Mouse (Mus musculus): Measurements from ENCODE around the gene Lhx9.
"Not testable (repeated sequence)": the region's sequence is repeated elsewhere in the genome, so short reads cannot be mapped to it uniquely, and the experiment has no call there.

The Lhx9 gene

GRCm38 (mm10) chr1:138848511-138849109 is at the start of gene Lhx9:
Lhx9 (minus strand) TSS chr1:138848577.
- in situ Hi-C loops (cut with MboI, MseI) = no loop called here

DNA sequence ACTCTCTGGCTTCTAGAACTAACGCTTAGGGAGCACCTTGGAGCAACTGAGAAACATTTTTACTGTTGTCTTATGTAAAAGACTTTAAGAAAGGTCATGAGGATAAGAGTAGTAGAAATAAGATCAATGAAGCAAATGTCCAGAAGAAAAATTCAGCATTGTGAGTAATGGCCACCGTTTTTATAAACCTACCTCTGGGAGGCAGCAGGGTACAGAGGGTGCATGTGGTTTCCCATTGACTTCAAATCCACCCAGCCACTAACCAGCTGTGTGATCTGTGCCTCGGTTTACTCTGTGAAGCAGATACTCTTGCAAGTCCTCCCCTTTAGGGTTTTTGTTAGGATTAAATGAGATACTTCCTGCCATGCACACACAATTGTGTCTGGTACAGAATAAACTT is 47.7 kb upstream of the Lhx9 start:
- in situ Hi-C loops (cut with MboI, MseI) = loop anchor here (5.0 kb wide), 1 partner anchor 56 kb away; no protein-coding TSS in a partner anchor

- in situ Hi-C loops (cut with MboI, MseI) = no loop called here
Observed at GRCm38 (mm10) chr1:138877470-138878254, 29.3 kb upstream of the Lhx9 start.

DNA sequence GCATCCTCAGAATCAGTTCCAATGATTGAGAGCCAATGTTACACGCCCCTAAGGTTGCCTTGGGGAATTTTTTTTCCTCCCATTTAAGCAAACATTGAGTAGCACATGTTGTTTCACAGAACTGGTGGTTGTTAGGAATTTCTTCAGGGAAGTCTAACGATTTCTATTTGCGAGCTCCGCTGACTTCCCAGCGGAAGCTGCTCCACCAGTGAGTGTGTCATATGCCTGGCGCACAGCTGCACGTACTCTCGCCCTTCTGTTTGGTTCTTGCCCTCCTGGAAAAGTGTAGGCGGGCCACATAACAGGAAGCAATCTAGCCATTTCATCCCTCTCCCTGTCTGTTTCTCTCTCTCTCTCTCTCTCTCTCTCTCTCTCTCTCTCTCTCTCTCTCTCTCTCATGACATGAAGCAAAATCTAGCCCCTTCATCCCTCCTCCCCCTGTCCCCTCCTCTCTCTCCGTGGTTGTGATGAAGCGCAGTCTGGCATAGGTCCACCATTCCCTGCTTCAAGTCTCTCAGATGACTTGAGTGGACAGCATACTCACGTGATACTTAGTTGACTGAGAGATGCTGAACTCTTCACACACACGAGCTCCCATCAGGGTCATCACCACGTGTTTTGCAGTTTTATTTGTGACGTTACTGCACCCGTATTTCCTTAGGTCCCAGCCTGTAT is 28.1 kb upstream of the Lhx9 start:
- in situ Hi-C loops (cut with MboI, MseI) = no loop called here

- in situ Hi-C loops (cut with MboI, MseI) = not testable (repeated sequence)
Observed at GRCm38 (mm10) chr1:138856101-138856950, 7.9 kb upstream of the Lhx9 start, which contains the start of gene 2310009B15Rik. 2310009B15Rik (minus strand) TSS chr1:138856852.

GRCm38 (mm10) chr1:138850823-138851222 is 2.4 kb upstream of the Lhx9 start:
- in situ Hi-C loops (cut with MboI, MseI) = no loop called here

- in situ Hi-C loops (cut with MboI, MseI) = no loop called here
Observed at GRCm38 (mm10) chr1:138850161-138850539, 1.8 kb upstream of the Lhx9 start.

DNA sequence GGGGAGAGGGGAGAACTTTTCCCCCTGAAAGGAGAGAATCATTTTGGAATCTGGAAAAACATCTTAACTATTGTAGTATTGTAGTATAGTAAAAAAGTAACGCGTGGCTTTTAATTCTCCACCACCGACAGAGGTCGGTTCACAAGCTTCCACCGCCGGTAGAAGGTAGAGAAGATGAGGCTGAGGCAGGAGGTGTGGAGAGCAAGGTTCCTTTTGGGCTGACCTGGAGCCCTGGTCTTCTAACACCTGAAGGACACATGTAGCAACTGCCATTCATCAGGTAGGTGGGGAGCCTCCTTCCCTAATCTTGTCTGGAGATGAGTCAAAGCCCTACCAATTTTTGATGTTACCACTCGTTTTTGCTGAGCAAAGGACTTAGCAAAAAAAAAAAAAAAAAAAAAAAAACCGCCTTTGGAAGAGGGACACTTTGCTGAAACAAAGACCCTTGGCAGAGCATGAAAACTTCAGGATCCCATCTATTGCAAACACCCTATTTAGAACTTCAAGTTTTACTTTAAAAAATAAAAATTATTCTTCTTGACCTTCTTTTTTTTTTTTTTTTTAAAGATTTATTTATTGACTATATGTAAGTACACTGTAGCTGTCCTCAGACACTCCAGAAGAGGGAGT is 1.3 kb upstream of the Lhx9 start:
- in situ Hi-C loops (cut with MboI, MseI) = no loop called here

DNA sequence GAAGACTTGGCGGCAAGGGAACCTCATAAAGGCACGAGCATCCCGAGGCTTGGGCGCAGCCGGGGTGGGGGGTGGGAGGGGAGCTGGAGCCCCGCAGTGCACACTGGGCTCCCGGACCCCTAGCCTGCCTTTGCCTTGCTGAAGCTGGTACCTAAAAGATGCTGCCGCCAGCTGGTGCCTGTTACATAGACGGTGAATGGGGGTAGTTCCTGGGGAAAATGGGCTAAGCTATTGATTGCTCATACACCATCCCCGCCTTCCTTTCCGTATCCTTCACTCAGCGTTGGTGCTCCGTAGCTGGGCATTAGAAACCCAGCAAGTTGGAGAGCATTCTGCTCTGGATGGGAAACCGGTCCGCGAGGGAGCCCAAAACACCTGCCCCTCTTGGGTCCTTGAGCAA is 351 bp downstream of the Lhx9 start:
- in situ Hi-C loops (cut with MboI, MseI) = no loop called here

DNA sequence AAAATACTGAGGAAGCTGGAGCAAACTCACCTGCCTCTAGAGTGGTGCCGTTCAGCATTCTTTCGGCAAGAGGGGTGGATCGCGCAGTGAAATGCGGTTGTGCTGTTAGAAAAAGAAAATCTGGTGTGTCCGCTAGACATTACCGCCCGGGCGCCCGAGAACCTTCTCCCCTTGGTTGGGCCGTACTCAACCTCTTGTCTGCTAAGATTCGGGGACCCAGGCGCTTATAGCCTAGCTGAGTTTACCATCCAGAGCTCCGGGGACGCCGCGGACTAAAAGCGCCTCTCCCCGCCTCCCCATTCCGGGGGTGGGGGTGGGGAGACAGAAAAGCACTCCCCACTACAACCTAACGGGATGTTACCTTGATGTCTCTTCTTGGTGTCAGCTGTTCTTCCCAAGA is 1.2 kb downstream of the Lhx9 start:
- in situ Hi-C loops (cut with MboI, MseI) = no loop called here

GRCm38 (mm10) chr1:138846581-138846980 is 1.8 kb downstream of the Lhx9 start:
- in situ Hi-C loops (cut with MboI, MseI) = no loop called here

GRCm38 (mm10) chr1:138846131-138846530 is 2.2 kb downstream of the Lhx9 start:
- in situ Hi-C loops (cut with MboI, MseI) = no loop called here

DNA sequence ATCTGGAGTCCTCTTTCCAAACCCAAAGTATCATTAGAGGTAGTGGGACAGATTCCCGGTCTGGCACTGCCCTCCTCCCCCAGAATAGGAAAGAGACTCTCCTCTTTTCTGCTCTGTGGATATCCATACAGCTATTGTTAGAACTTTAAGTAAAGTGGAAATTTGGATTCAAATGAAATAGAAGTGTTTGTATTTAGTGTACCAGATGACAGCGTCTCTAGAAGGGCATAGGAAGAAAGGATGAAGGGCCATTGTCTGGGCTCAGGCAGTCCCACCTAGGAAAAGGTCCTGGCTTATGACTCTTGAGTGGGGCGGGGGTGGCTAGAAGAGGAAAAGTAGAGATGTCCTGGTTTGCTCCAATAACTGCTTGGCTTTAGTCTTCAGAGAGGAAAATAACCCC is 2.9 kb downstream of the Lhx9 start:
- in situ Hi-C loops (cut with MboI, MseI) = no loop called here

DNA sequence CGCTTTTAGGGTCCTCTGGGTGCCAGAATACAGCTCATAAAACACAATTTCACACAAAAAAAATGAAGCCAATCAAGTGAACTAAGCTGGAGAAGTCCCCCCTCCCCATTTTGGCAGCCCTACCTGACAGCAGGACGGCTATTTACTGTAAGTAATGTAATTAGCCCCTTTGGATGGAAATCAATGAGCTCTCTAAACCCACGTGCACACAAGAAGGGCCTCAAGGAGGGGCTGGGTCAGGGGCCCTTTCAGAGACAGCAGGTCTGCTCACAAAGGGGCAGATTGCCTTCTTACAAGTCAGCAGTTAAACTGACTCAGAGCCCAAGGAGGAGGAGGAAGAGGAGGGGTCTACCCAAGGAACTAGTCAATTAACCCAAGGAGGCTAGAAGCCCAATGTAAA is 4.2 kb downstream of the Lhx9 start:
- in situ Hi-C loops (cut with MboI, MseI) = no loop called here

DNA sequence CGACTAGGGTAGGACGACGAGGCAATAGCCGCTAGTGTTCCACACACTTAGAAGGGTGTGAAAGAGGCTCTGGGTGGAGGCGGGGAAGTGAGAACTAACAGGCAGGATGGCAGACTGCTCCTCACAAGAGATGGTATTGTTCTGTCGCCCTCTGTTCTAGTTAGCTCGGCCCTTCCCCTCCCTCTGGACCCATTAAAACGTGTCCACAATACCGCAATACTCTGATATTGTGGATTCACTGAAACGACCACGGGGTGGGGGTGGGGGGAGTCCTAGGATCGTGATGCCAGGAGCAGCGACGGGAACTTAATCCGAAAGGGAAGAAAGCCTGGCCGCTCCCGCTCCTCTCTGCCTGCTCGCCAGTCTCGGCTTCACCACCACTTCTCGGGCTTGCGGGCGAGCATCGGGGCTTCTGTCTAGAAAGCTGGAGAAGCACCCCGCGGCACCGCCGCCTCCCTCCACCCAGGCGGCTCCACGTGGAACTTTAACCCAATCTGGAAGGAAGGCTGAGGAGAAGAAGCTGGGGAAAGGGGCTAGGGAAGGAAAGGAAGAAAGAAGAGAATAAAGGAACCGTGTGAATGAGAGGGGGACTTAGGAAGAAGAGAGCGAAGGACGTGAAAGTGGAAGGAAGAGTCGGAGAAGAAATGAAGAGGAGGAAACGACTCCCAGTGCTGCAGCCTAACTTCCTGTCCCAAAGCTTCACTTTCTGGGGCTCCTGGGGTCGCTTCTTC is 4.9 kb downstream of the Lhx9 start:
- in situ Hi-C loops (cut with MboI, MseI) = no loop called here

DNA sequence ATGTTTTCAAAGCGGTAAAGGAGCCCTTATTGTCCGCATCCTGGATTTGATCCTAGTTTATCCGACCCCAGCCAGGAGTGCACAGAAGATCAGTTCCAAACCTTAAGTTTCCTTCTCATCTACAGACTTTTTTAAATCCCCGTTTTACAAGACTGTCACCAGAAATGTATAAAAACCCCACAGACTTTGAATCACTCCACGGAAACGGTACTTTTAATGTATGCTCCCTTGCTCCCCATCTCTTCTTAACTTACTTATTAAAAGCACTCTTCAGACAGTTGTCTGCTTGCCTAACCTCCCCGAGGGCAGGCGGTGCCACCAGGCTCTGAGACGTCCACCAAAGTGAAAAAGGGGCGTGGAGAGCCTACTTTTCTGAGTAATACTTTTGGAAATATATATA is 5.6 kb downstream of the Lhx9 start:
- in situ Hi-C loops (cut with MboI, MseI) = no loop called here

DNA sequence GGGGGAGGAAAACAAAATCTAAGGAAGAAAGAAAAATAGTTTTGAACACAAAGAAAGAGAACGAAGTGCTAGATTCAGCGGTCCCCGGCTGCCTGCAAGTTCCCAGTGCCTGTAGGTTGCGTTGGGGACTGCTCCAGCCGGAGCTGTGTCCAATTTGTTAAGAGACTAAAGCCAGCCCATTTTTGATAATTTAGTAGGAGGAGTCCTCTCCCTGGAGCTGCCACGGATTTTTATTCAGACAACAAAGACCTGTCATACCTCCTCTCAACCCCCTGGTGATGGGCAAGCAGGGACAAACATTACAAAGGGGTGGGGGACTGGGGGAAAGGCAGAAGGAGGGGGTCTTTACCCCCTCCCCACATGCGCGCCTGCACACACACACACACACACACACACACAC is 6.1 kb downstream of the Lhx9 start:
- in situ Hi-C loops (cut with MboI, MseI) = no loop called here

DNA sequence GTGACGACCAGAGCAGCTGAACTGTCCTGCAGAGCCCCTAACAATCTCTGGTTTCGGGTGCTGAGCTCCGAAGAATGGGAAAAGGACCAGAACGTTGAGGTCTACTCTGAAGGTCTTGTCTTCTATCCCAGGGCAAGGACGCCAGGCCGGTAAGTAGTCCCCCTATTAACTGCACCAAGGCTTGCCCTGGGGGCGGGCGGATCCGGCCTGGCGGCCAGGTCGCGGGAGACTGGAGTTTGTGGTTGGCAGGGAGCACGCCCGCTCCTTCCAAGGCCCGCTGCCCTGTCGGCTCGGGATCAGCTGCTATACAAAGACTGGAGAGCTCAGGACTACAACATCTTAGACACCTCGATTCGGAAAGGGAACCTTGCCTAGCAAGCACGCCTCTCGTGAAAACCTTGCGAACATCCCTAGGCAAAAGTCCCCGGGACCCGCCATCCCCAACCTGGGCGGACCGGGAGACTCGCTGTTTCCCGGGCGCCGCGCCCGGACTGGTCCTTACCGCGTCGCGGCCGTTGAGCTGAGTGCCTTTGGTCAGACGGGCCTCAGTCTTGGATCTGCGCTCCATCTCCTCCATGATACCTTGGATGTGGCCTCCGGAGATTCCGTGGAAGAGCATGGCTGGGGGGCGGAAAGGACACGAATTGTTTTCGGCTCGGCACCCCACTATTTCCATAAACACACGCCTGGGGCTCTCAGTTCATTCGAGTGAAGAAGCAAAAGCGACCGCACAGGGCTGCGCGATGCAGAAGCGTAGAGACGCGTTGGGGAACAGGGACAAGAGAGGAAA is 6.9 kb downstream of the Lhx9 start:
- in situ Hi-C loops (cut with MboI, MseI) = no loop called here

- in situ Hi-C loops (cut with MboI, MseI) = no loop called here
Observed at GRCm38 (mm10) chr1:138840440-138841305, 7.7 kb downstream of the Lhx9 start.

Measured in regulatory T cell (primary cell).